Mouse (Mus musculus) urinary bladder, postnatal 10 days (tissue): ENCODE results near the gene Icmt.

Experiments used
- DNase-seq: peaks from one replicate; pipeline ENCODE4 v3.0.0; 2022; ENCODE audit warnings: low spot score

The Icmt gene

GRCm38 (mm10) chr4:152274681-152275131 lies 22.3 kb upstream of the Icmt start:
- DNase-seq = no peak

- no peak for DNase-seq
These were observed 20.4 kb upstream of the Icmt start for GRCm38 (mm10) chr4:152276389-152277347.

DNA sequence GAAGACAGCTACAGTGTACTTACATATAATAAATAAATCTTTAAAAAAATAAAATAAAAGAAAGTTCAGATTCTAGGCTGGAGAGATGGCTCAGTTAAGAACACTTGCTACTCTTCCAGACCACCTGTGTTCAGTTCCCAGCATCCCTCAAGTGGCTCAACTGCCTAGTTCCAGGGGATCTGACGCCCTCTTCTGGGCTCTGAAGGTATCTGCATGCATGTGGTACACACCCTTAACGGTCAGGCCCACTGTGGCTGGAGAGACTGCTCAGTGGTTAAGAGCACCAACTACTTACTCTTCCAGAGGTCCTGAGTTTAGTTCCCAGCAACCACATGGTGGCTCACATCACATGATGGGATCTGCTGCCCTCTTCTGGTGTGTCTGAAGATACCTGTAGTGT lies 19.1 kb upstream of the Icmt start:
- no peak for DNase-seq

DNA sequence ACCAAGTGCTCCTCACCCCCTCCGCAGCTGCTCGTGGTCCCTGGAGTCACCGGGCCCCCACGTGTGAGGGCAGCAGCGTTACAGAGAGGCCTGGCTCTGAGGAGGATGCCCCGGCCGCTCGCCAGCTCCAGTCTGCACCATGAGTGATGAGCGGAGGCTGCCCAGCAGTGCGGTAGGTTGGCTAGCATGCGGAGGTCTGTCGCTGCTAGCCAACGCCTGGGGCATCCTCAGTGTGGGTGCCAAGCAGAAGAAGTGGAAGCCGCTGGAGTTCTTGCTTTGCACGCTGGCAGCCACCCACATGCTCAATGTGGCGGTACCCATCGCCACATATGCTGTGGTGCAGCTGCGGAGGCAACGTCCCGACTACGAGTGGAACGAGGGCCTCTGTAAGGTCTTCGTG lies 18.0 kb upstream of the Icmt start:
- no peak for DNase-seq

GRCm38 (mm10) chr4:152281601-152282000 lies 15.4 kb upstream of the Icmt start:
- no peak for DNase-seq

DNA sequence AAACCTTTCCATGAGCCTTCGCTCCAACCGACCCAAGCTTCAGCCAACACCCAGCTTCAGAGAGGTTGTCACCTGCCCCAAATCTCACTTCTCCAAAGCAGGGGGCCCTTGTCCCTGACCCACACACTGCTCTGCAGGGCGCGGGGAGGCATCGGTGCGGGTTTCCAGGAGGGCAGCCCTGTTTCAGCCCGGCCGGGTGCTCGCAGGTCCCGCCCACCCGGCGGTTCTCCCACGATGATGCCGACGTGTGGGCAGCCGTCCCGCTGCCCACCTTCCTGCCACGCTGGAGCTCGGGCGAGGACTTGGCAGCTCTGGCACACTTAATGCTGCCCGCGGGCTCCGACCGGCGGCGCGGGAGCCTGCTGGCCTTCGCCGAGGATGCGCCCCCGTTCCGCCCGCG lies 14.3 kb upstream of the Icmt start:
- no peak for DNase-seq

- DNase-seq = peak; percentile 58
These were observed 13.7 kb upstream of the Icmt start for GRCm38 (mm10) chr4:152283186-152283950.

DNA sequence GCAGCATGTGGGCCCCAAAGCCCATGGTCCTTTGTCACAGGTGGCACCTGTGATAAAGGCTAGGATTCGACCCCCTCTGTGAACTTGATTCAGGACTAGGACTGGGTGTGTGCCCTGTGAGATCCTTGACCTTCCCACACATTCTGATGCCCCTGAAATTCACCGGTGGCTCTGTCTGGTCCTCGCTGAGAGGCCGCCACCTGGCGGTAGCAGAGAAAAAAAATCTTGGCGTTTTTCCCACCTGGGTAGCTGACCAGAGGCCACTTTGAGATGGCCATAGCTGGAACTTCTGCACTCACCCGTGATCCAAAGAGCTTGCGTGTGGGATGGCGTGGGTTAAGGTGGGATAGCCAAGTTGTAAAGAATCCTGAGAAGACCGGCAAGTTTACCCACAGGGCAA lies 11.5 kb upstream of the Icmt start:
- DNase-seq = no peak

GRCm38 (mm10) chr4:152286183-152286582 lies 10.8 kb upstream of the Icmt start:
- no peak for DNase-seq

- no peak for DNase-seq
These were observed 10.1 kb upstream of the Icmt start for GRCm38 (mm10) chr4:152286887-152287286.

GRCm38 (mm10) chr4:152287317-152288120 lies 9.5 kb upstream of the Icmt start:
- no peak for DNase-seq

DNA sequence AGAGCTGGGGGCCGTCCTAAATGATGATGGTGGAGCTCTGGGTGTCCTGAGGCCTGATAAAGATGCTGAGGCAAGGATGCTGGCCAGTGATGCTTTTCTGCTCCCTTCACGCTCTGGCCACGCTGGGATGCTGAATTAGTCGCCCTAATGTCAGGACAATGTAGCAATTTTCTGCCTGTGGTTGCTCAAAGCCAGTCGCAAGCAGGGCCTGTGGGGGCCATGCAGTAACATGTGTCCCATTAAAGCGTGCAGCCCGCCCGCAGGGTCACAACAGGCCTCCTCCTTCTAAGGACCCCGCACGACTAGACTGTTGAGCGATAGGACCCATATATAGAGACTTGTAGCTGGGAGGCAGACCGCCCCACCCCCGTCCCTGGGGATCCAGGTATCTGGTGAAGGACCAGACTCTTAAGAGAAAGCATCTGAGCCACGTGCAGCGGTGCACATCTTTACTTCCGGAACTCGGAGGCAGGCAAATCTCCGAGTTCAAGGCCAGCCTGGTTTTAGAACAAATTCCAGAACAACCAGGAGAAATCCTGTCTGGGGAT lies 8.6 kb upstream of the Icmt start:
- DNase-seq = no peak

- DNase-seq = no peak
These were observed 6.6 kb upstream of the Icmt start for GRCm38 (mm10) chr4:152290385-152290784.

DNA sequence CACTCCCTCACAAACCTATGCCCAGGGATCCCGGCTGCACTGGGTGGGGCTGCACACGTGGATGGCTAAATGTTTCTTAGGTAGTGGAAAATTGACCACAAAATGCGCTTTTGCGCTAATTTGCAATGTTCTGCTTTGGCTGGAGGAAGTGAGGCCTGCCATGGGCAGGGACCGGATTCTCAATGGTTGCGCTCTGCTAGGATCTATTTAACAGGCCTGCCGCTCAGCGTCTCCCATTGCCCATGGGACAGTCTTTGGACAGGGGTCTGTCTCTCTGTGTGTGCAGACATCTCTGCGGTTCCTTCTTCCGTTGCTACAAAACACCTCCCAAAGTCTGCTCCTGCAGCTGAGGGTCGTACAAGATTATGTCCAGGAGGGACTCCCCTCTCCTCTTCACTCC lies 6.0 kb upstream of the Icmt start:
- no peak for DNase-seq

DNA sequence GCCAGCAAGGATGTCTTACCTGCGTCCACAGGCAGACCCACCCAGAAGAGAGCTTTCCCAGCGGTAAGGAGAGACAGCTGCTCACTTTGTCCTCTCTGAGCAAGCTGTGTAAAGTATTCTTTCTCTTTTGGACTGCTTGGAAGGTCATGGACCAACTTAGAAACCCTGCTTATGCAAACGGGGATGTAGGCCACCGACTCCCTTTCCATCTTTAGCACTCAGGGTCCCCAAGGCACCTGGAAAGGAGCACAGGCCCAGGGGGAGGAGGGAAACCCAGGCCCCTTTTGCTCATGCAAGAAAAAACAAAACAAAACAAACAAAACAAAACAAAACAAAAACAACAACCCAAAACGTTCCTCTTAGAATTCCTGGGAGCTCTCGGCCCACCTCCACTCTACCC lies 5.5 kb upstream of the Icmt start, which contains the start of gene Hes3:
Gene Hes3 (minus strand): TSS at position 101 of the 400 bp plus-strand sequence.
- no peak for DNase-seq

- no peak for DNase-seq
These were observed 4.8 kb upstream of the Icmt start for GRCm38 (mm10) chr4:152292102-152292765.

DNA sequence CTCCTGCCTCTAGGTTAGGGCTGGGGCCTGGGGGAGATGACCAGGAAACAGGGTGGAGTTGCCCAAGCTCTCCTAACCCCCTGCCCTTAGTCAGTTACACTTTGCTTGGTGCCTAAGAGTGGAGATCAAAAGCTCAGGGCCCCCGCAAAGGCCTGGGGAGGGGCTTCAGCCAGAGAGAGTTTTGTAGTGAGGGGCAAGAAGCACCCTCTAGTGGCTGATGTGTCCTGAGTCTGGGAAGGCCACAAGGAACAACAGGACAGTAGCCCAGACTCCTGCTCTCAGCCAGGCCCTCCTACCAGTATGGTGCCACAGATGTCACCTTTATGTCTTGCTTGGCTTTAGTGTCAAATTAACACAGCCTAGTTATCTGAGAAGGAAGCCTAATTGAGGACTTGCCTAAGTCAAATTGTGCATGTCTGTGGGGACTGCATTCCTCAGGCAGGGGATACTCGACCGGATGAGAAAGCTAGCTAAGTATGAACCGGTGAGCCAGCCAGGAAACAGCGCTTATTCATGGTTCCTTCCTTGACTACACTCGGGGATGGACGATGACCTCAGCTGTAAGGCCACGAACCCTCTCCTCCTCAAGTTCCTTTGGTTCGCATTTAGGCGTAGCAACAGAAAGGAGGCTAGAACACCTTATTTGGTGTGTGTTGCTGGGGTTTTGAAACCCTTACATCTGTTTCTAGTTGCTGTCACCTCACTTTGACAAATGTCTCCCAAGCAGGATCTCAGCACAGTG lies 2.7 kb upstream of the Icmt start:
- no peak for DNase-seq

DNA sequence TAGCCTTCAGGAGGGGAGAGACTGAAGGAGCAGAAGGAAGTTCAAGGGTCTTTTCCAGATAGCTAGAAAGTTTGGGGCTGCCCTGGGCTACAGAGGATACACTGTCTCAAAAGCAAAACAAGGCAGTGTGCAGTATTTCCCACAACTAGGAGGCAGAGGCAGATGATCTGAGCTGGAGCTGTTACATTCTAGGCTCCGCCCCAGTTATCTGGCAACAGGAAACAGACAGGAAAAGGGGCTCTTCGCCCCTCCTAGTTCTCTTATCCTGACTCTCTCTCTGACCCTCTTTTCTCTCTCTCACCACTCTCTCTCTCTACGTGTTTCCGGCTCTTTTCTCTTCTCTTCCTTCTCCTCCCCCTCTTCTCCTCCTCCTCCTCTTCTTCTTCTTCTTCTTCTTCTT lies 1.1 kb upstream of the Icmt start:
- no peak for DNase-seq

GRCm38 (mm10) chr4:152296371-152296770 lies 656 bp upstream of the Icmt start:
- DNase-seq = no peak

- no peak for DNase-seq
These were observed 1.8 kb downstream of the Icmt start for GRCm38 (mm10) chr4:152298836-152299235.

- no peak for DNase-seq
These were observed 3.3 kb downstream of the Icmt start for GRCm38 (mm10) chr4:152300375-152300774.
